Mouse (Mus musculus): ENCODE measurements around the gene Dnajc3. TPM values are rescaled to one million over a fixed set of nuclear protein-coding genes. Genes with fewer than 3 reads are reported as not detected.

The Dnajc3 gene
- polyA plus RNA-seq, 1 experiment from 2014 or later = 26.7 TPM

DNA sequence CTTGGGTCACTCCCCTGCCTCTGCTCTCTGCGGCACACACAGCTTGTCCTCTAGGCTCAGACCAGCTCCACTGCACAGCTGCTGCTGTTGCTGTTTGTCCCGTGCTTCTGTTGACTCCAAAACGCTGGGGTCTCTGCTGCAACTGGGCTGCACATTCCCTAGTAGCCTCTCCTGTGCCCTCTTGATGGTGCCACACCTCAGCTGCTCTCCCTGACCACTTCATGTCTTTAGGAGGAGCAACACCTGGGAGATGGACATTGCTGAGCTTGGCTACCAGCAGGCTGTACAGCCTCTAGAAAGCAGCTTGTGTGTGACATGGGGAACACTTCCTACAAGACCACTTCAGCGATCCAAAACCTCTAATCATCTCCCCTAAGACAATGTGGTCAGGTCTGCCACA, 46.4 kb downstream of the Dnajc3 start:
- Histone ChIP-seq H3K27ac (no peak overlapping the region), H3K9me3 (no peaks in the 10 kb centered on the region), H3K27me3 (no peaks in the 10 kb centered on the region), H3K4me3 (replicated peaks) (no peak overlapping the region), H3K9ac (replicated peaks) (no peak overlapping the region), H3K4me1 (replicated peaks) (no peaks in the 10 kb centered on the region), H3K36me3 (peaks cover 60% of the 10 kb centered on the region), H3K4me2 (no peak overlapping the region)
- ATAC-seq (ENCODE audit: insufficient number of reproducible peaks, insufficient read depth, low FRiP score, low TSS enrichment, low read depth) = no peak
- 91% methylated on average over 4 of the region's 4 CpGs for WGBS

GRCm38 (mm10) chr14:118986653-118987522, 49.1 kb downstream of the Dnajc3 start:
- Histone ChIP-seq H3K27ac (no peak overlapping the region), H3K4me3 (replicated peaks) (no peak overlapping the region), H3K36me3 (peaks cover 44% of the 10 kb centered on the region), H3K9me3 (no peaks in the 10 kb centered on the region), H3K4me1 (replicated peaks) (no peaks in the 10 kb centered on the region), H3K27me3 (no peaks in the 10 kb centered on the region), H3K9ac (replicated peaks) (no peak overlapping the region), H3K4me2 (no peak overlapping the region)
- 0 out of 2 replicates have a peak, but pooled peaks have one; percentile 48 for ATAC-seq (ENCODE audit: insufficient number of reproducible peaks, insufficient read depth, low FRiP score, low TSS enrichment, low read depth)
- WGBS = 45% methylated on average over 16 of the region's 16 CpGs

- no peak overlapping the region for H3K4me2 ChIP-seq
- H3K9ac ChIP-seq (replicated peaks) = no peak overlapping the region
- H3K9me3 ChIP-seq = no peaks in the 10 kb centered on the region
- no peak for ATAC-seq (ENCODE audit: insufficient number of reproducible peaks, insufficient read depth, low FRiP score, low TSS enrichment, low read depth)
- no peak overlapping the region for H3K4me3 ChIP-seq (replicated peaks)
- WGBS = 57% methylated on average over 13 of the region's 13 CpGs
- H3K27ac ChIP-seq = no peak overlapping the region
- H3K4me1 ChIP-seq (replicated peaks) = no peaks in the 10 kb centered on the region
- no peaks in the 10 kb centered on the region for H3K27me3 ChIP-seq
- peaks cover 49% of the 10 kb centered on the region for H3K36me3 ChIP-seq
These were observed 50.0 kb downstream of the Dnajc3 start for GRCm38 (mm10) chr14:118987523-118988496.

DNA sequence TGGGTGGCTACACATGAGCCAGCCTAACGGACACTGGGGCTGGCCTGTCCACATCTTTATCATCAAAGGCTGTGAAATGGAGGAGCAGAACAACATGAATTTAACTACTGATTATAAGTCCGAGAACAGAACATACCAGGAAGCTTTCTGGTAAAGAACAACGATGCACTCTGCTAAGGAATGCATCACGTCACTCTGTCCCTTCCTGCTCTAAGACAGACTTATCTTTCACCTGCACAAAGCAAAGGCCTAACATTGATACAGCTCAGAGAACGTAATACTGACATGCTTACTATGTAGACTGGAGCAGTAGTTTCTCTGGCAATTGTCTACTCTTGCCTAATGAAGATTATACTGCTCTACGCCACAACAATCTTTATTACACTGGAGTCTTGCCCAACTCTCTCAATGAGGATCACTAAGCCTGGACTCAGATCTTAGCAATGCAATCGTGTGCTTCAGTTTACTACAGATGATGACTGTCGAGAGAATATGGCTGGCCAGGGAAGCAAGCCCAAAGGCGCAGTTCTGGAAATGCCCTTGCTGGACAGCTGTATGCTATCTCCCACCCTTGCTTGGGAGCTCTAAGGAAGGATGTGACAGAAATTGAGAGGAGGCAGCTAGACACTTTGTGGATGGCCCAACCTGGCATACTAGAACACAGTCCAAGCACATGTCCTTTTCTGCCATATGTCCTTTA, 57.6 kb downstream of the Dnajc3 start:
- Histone ChIP-seq H3K27ac (no peak overlapping the region), H3K4me1 (replicated peaks) (no peaks in the 10 kb centered on the region), H3K27me3 (no peaks in the 10 kb centered on the region), H3K4me3 (replicated peaks) (no peak overlapping the region), H3K36me3 (peaks cover 74% of the 10 kb centered on the region), H3K9me3 (no peaks in the 10 kb centered on the region), H3K9ac (replicated peaks) (no peak overlapping the region), H3K4me2 (no peak overlapping the region)
- WGBS = 92% methylated on average over 9 of the region's 9 CpGs
- ATAC-seq (ENCODE audit: insufficient number of reproducible peaks, insufficient read depth, low FRiP score, low TSS enrichment, low read depth) = no peak

- no peak overlapping the region for H3K4me2 ChIP-seq
- peaks cover 10% of the 10 kb centered on the region for H3K4me1 ChIP-seq (replicated peaks)
- no peak for ATAC-seq (ENCODE audit: insufficient number of reproducible peaks, insufficient read depth, low FRiP score, low TSS enrichment, low read depth)
- H3K27ac ChIP-seq = no peak overlapping the region
- H3K9me3 ChIP-seq = no peaks in the 10 kb centered on the region
- no peak overlapping the region for H3K9ac ChIP-seq (replicated peaks)
- no peak overlapping the region for H3K4me3 ChIP-seq (replicated peaks)
- H3K27me3 ChIP-seq = no peaks in the 10 kb centered on the region
- peaks cover 40% of the 10 kb centered on the region for H3K36me3 ChIP-seq
These were observed 65.5 kb downstream of the Dnajc3 start for GRCm38 (mm10) chr14:119003320-119003719.

DNA sequence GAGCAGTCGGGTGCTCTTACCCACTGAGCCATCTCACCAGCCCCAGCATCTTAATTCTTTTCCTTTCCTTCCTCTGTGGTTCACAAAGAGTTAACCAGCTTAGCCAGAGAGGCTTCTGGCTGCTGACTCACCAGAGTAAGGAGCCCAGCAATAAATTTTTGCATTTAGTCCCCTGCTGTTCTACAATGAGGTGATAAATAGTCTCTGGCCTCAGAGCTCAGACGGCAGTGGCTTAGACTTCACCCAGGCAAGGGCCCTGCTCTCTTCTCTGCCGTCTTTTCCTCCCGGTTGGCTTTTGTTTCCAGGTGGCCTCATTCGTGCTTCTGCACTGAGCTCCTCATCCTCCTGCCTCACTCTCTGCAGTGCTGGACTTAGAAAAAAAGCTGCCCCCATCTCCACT, 68.1 kb downstream of the Dnajc3 start:
- Histone ChIP-seq H3K9ac (replicated peaks) (no peak overlapping the region), H3K27ac (0 out of 2 replicates have a peak overlapping the region, but pooled peaks have one; percentile 13), H3K36me3 (peaks cover 29% of the 10 kb centered on the region), H3K27me3 (no peaks in the 10 kb centered on the region), H3K4me1 (replicated peaks) (peaks cover 10% of the 10 kb centered on the region), H3K4me3 (replicated peaks) (no peak overlapping the region), H3K4me2 (peak overlapping the region; percentile 90; the same call in 1 of the 2 replicates), H3K9me3 (no peaks in the 10 kb centered on the region)
- WGBS = 8% methylated on average over 5 of the region's 5 CpGs
- ATAC-seq (ENCODE audit: insufficient number of reproducible peaks, insufficient read depth, low FRiP score, low TSS enrichment, low read depth) = no peak

GRCm38 (mm10) chr14:119006441-119007102, 68.8 kb downstream of the Dnajc3 start:
- Histone ChIP-seq H3K27me3 (no peaks in the 10 kb centered on the region), H3K9ac (replicated peaks) (no peak overlapping the region; the same call in 1 of the 2 replicates), H3K27ac (peak overlapping the region; percentile 45; the same call in 1 of the 2 replicates), H3K36me3 (peaks cover 26% of the 10 kb centered on the region), H3K4me1 (replicated peaks) (peaks cover 10% of the 10 kb centered on the region), H3K4me3 (replicated peaks) (peak overlapping the region; percentile 44), H3K4me2 (peak overlapping the region; percentile 90), H3K9me3 (no peaks in the 10 kb centered on the region)
- ATAC-seq (ENCODE audit: insufficient number of reproducible peaks, insufficient read depth, low FRiP score, low TSS enrichment, low read depth) = no peak
- WGBS = 2% methylated on average over 49 of the region's 49 CpGs

GRCm38 (mm10) chr14:119007103-119007951, 69.6 kb downstream of the Dnajc3 start:
- H3K4me2 ChIP-seq = peak overlapping the region; percentile 90
- H3K27me3 ChIP-seq = no peaks in the 10 kb centered on the region
- H3K36me3 ChIP-seq = peaks cover 26% of the 10 kb centered on the region
- peak overlapping the region; percentile 44 for H3K4me3 ChIP-seq (replicated peaks)
- WGBS = 1% methylated on average over 13 of the region's 13 CpGs
- H3K9me3 ChIP-seq = no peaks in the 10 kb centered on the region
- peaks cover 10% of the 10 kb centered on the region for H3K4me1 ChIP-seq (replicated peaks)
- peak; percentile 100 for ATAC-seq (ENCODE audit: insufficient number of reproducible peaks, insufficient read depth, low FRiP score, low TSS enrichment, low read depth)
- peak overlapping the region; percentile 45; the same call in 1 of the 2 replicates for H3K27ac ChIP-seq
- H3K9ac ChIP-seq (replicated peaks) = peak overlapping the region; percentile 18; the same call in 1 of the 2 replicates

- Histone ChIP-seq H3K4me3 (replicated peaks) (peak overlapping the region; percentile 44), H3K9me3 (no peaks in the 10 kb centered on the region), H3K9ac (replicated peaks) (0 out of 2 replicates have a peak overlapping the region, but pooled peaks have one; percentile 18), H3K4me1 (replicated peaks) (peaks cover 13% of the 10 kb centered on the region), H3K27ac (no peak overlapping the region), H3K4me2 (peak overlapping the region; percentile 90), H3K27me3 (no peaks in the 10 kb centered on the region), H3K36me3 (peaks cover 30% of the 10 kb centered on the region)
- no peak for ATAC-seq (ENCODE audit: insufficient number of reproducible peaks, insufficient read depth, low FRiP score, low TSS enrichment, low read depth)
- 67% methylated on average over 7 of the region's 7 CpGs for WGBS
These were observed 70.3 kb downstream of the Dnajc3 start for GRCm38 (mm10) chr14:119008031-119008590.

Measured in limb, embryonic 12.5 days (tissue).